Mouse (Mus musculus): ENCODE measurements around the gene Gm8113. TPM values are rescaled to one million over a fixed set of nuclear protein-coding genes. Genes with fewer than 3 reads are reported as not detected.
"Not testable (repeated sequence)": the region's sequence is repeated elsewhere in the genome, so short reads cannot be mapped to it uniquely, and the experiment has no call there.

Gene Gm8113
- polyA plus RNA-seq (2016; fragmentation: Nextera tagmentation; extraction: Ambion mirVana) = 2.8 and 5.9 TPM in 2 replicates

GRCm38 (mm10) chr14:43924688-43925403 is at the start of gene Gm8113:
Gm8113 (plus strand) TSS chr14:43925390.
- not testable (repeated sequence) for H3K4me1 ChIP-seq (replicated peaks); H3K36me3 ChIP-seq; H3K9me3 ChIP-seq; H3K27me3 ChIP-seq (ENCODE audit: insufficient read depth, poor library complexity, severe bottlenecking)
- 9% methylated on average over 10 of the region's 10 CpGs for WGBS
- H3K4me3 ChIP-seq = peak within 1 kb of the TSS; percentile 56
- peak within 1 kb of the TSS; percentile 91 for H3K27ac ChIP-seq
- DNase-seq (ENCODE audit: low spot score) = peak; percentile 85

GRCm38 (mm10) chr14:43875417-43875816 is 49.8 kb upstream of the Gm8113 start, which contains the start of gene Ear1:
Ear1 (minus strand) TSS chr14:43875517.
- WGBS = 83% methylated on average over 3 of the region's 3 CpGs

GRCm38 (mm10) chr14:43877789-43878188 is 47.4 kb upstream of the Gm8113 start:
- not testable (repeated sequence) for H3K36me3 ChIP-seq; H3K27ac ChIP-seq; H3K27me3 ChIP-seq (ENCODE audit: insufficient read depth, poor library complexity, severe bottlenecking); H3K4me1 ChIP-seq (replicated peaks); H3K4me3 ChIP-seq; H3K9me3 ChIP-seq; DNase-seq (ENCODE audit: low spot score)
- 56% methylated on average over 1 of the region's 2 CpGs for WGBS

More at GRCm38 (mm10) chr14:43875417-43875816, 49.8 kb upstream of the Gm8113 start, which contains the start of gene Ear1:
- H3K4me3 ChIP-seq; H3K4me1 ChIP-seq (replicated peaks); H3K9me3 ChIP-seq; DNase-seq (ENCODE audit: low spot score); H3K27ac ChIP-seq; H3K27me3 ChIP-seq (ENCODE audit: insufficient read depth, poor library complexity, severe bottlenecking); H3K36me3 ChIP-seq: not testable (repeated sequence)

GRCm38 (mm10) chr14:43879966-43880545 is 45.1 kb upstream of the Gm8113 start:
- WGBS = 90% methylated on average over 5 of the region's 5 CpGs
- not testable (repeated sequence) for H3K27ac ChIP-seq

GRCm38 (mm10) chr14:43886235-43886634 is 39.0 kb upstream of the Gm8113 start:
- DNase-seq (ENCODE audit: low spot score); H3K9me3 ChIP-seq; H3K4me1 ChIP-seq (replicated peaks); H3K36me3 ChIP-seq; H3K27me3 ChIP-seq (ENCODE audit: insufficient read depth, poor library complexity, severe bottlenecking); H3K4me3 ChIP-seq; H3K27ac ChIP-seq: not testable (repeated sequence)
- 62% methylated on average over 1 of the region's 1 CpGs for WGBS

More at GRCm38 (mm10) chr14:43879966-43880545, 45.1 kb upstream of the Gm8113 start:
- not testable (repeated sequence) for H3K4me1 ChIP-seq (replicated peaks); DNase-seq (ENCODE audit: low spot score); H3K27me3 ChIP-seq (ENCODE audit: insufficient read depth, poor library complexity, severe bottlenecking); H3K9me3 ChIP-seq; H3K4me3 ChIP-seq; H3K36me3 ChIP-seq

- DNase-seq (ENCODE audit: low spot score); H3K27me3 ChIP-seq (ENCODE audit: insufficient read depth, poor library complexity, severe bottlenecking); H3K4me1 ChIP-seq (replicated peaks); H3K36me3 ChIP-seq; H3K27ac ChIP-seq; H3K4me3 ChIP-seq; H3K9me3 ChIP-seq: not testable (repeated sequence)
- 92% methylated on average over 1 of the region's 1 CpGs for WGBS
Measured at GRCm38 (mm10) chr14:43891288-43891687, 33.9 kb upstream of the Gm8113 start.

GRCm38 (mm10) chr14:43895357-43895756 is 29.8 kb upstream of the Gm8113 start:
- WGBS = 33% methylated on average over 2 of the region's 2 CpGs
- H3K9me3 ChIP-seq; H3K27ac ChIP-seq; H3K27me3 ChIP-seq (ENCODE audit: insufficient read depth, poor library complexity, severe bottlenecking); DNase-seq (ENCODE audit: low spot score); H3K4me3 ChIP-seq; H3K36me3 ChIP-seq; H3K4me1 ChIP-seq (replicated peaks): not testable (repeated sequence)

- WGBS = 84% methylated on average over 3 of the region's 3 CpGs
- not testable (repeated sequence) for H3K27ac ChIP-seq; DNase-seq (ENCODE audit: low spot score); H3K36me3 ChIP-seq; H3K9me3 ChIP-seq; H3K4me3 ChIP-seq; H3K4me1 ChIP-seq (replicated peaks); H3K27me3 ChIP-seq (ENCODE audit: insufficient read depth, poor library complexity, severe bottlenecking)
Measured at GRCm38 (mm10) chr14:43898577-43898976, 26.6 kb upstream of the Gm8113 start.

GRCm38 (mm10) chr14:43918214-43918613 is 7.0 kb upstream of the Gm8113 start:
- H3K27me3 ChIP-seq (ENCODE audit: insufficient read depth, poor library complexity, severe bottlenecking); H3K36me3 ChIP-seq; DNase-seq (ENCODE audit: low spot score); H3K4me3 ChIP-seq; H3K4me1 ChIP-seq (replicated peaks); H3K9me3 ChIP-seq; H3K27ac ChIP-seq: not testable (repeated sequence)

GRCm38 (mm10) chr14:43923459-43923858 is 1.7 kb upstream of the Gm8113 start, which contains the start of gene Ear10:
Ear10 (minus strand) TSS chr14:43923559.
- 90% methylated on average over 3 of the region's 3 CpGs for WGBS
- H3K4me3 ChIP-seq; DNase-seq (ENCODE audit: low spot score); H3K4me1 ChIP-seq (replicated peaks); H3K36me3 ChIP-seq; H3K9me3 ChIP-seq; H3K27me3 ChIP-seq (ENCODE audit: insufficient read depth, poor library complexity, severe bottlenecking); H3K27ac ChIP-seq: not testable (repeated sequence)

GRCm38 (mm10) chr14:43925404-43925950 is 287 bp downstream of the Gm8113 start:
- not testable (repeated sequence) for H3K4me1 ChIP-seq (replicated peaks); H3K36me3 ChIP-seq; H3K27me3 ChIP-seq (ENCODE audit: insufficient read depth, poor library complexity, severe bottlenecking); H3K9me3 ChIP-seq
- 3% methylated on average over 21 of the region's 21 CpGs for WGBS
- H3K4me3 ChIP-seq = peak overlapping the region; percentile 56
- peak; percentile 63 for DNase-seq (ENCODE audit: low spot score)
- H3K27ac ChIP-seq = peak overlapping the region; percentile 91

GRCm38 (mm10) chr14:43932991-43933390 is 7.8 kb downstream of the Gm8113 start:
- not testable (repeated sequence) for H3K4me1 ChIP-seq (replicated peaks); H3K36me3 ChIP-seq; H3K27ac ChIP-seq; H3K27me3 ChIP-seq (ENCODE audit: insufficient read depth, poor library complexity, severe bottlenecking); H3K4me3 ChIP-seq; H3K9me3 ChIP-seq
- 20% methylated on average over 8 of the region's 8 CpGs for WGBS
- DNase-seq (ENCODE audit: low spot score) = peak; percentile 54

- not testable (repeated sequence) for H3K36me3 ChIP-seq; H3K9me3 ChIP-seq; H3K4me3 ChIP-seq; H3K4me1 ChIP-seq (replicated peaks); H3K27ac ChIP-seq; DNase-seq (ENCODE audit: low spot score); H3K27me3 ChIP-seq (ENCODE audit: insufficient read depth, poor library complexity, severe bottlenecking)
- WGBS = 57% methylated on average over 5 of the region's 5 CpGs
Measured at GRCm38 (mm10) chr14:43933399-43933798, 8.2 kb downstream of the Gm8113 start.
